Comparison of ENCODE assay signal across 9 mouse cellular contexts in genomic region chr4:59239312-59239728, GRCm38 (mm10). TPM values are rescaled to one million over a fixed set of nuclear protein-coding genes. Genes with fewer than 3 reads are reported as not detected.
DNase-seq lines count a peak whose midpoint lies in the region; ATAC-seq and TF ChIP-seq lines count a peak whose summit lies in the region.
"Had no signal": no experiment of that assay in that cellular context is flagged by ENCODE, and none has a peak within 500 bp of the region (broad histone marks: within the 10 kb centered on the region; RNA-seq: fewer than 3 reads in every experiment).

No protein-coding gene starts in this region.

- intact Hi-C loops in heart, adult 2 months (cut with DNase I), result loop anchor here (5.0 kb wide), 1 partner anchor 47 kb away; no protein-coding TSS in a partner anchor

- no peak for TF ChIP-seq EP300 in heart, adult 2 months (IDR thresholded peaks at IDR 0.05; ENCODE audit: insufficient read depth, low read depth, low read length)

- ATAC-seq in liver, embryonic 15.5 days (ENCODE audit: insufficient read depth), result no peak
- no peak for ATAC-seq in hindbrain, embryonic 11.5 days (ENCODE audit: low FRiP score)
- ATAC-seq: forebrain, embryonic 13.5 days had no signal

- peaks cover 9% of the 10 kb centered on the region for H3K4me1 ChIP-seq in heart, adult 2 months (ENCODE audit: control insufficient read depth, insufficient read depth, low read length)
- H3K4me1 ChIP-seq in liver, embryonic 15.5 days (replicated peaks), result peaks cover 64% of the 10 kb centered on the region
- peaks cover 8% of the 10 kb centered on the region for H3K4me1 ChIP-seq in forebrain, embryonic 10.5 days
- H3K4me1 ChIP-seq in hindbrain, embryonic 11.5 days (replicated peaks; ENCODE audit: control insufficient read depth, insufficient read depth, low read length), result no peaks in the 10 kb centered on the region
- H3K4me1 ChIP-seq: forebrain, embryonic 13.5 days had no signal

- H3K9me3 ChIP-seq in liver, embryonic 15.5 days (replicated peaks), result no peaks in the 10 kb centered on the region
- H3K9me3 ChIP-seq in forebrain, embryonic 10.5 days, result no peaks in the 10 kb centered on the region
- H3K9me3 ChIP-seq in hindbrain, embryonic 11.5 days (ENCODE audit: control insufficient read depth, low read length), result no peaks in the 10 kb centered on the region
- H3K9me3 ChIP-seq: forebrain, embryonic 13.5 days had no signal

- WGBS in heart, adult 2 months, result 17% methylated on average over 9 of the region's 9 CpGs
- WGBS in liver, embryonic 15.5 days (ENCODE audit: insufficient replicate concordance), result 37% methylated on average over 9 of the region's 9 CpGs
- 59% methylated on average over 9 of the region's 9 CpGs for WGBS in forebrain, embryonic 10.5 days
- 51% methylated on average over 9 of the region's 9 CpGs for WGBS in hindbrain, embryonic 11.5 days

- TF ChIP-seq POLR2A in heart, adult 2 months (IDR thresholded peaks at IDR 0.05; ENCODE audit: insufficient read depth, low read depth, low read length), result no peak

- no peaks in the 10 kb centered on the region for H3K36me3 ChIP-seq in heart, adult 2 months (ENCODE audit: control insufficient read depth, insufficient read depth, low read length)
- no peaks in the 10 kb centered on the region for H3K36me3 ChIP-seq in liver, embryonic 15.5 days (replicated peaks)
- H3K36me3 ChIP-seq in forebrain, embryonic 10.5 days (replicated peaks), result no peaks in the 10 kb centered on the region
- H3K36me3 ChIP-seq in hindbrain, embryonic 11.5 days (ENCODE audit: control insufficient read depth, insufficient read depth, low read length), result no peaks in the 10 kb centered on the region

- peak overlapping the region; percentile 43 for H3K9ac ChIP-seq in heart, adult 2 months (ENCODE audit: low read depth, low read length)
- H3K9ac ChIP-seq in liver, embryonic 15.5 days, result no peak overlapping the region
- H3K9ac ChIP-seq in hindbrain, embryonic 11.5 days (ENCODE audit: low read depth, low read length), result no peak overlapping the region
- H3K9ac ChIP-seq: forebrain, embryonic 13.5 days had no signal

- peak overlapping the region; percentile 77 for H3K27ac ChIP-seq in heart, adult 2 months
- H3K27ac ChIP-seq in liver, embryonic 15.5 days (replicated peaks), result 0 out of 2 replicates have a peak overlapping the region, but pooled peaks have one; percentile 51
- H3K27ac ChIP-seq in forebrain, embryonic 10.5 days, result no peak overlapping the region
- H3K27ac ChIP-seq in hindbrain, embryonic 11.5 days (ENCODE audit: low read depth, low read length), result no peak overlapping the region
- H3K27ac ChIP-seq: forebrain, embryonic 13.5 days had no signal

- H3K4me2 ChIP-seq in liver, embryonic 15.5 days, result peak overlapping the region; percentile 2; the same call in 1 of the 2 replicates
- no peak overlapping the region for H3K4me2 ChIP-seq in hindbrain, embryonic 11.5 days (replicated peaks; ENCODE audit: low read depth, low read length)
- H3K4me2 ChIP-seq: forebrain, embryonic 13.5 days had no signal

- peak overlapping the region; percentile 28; the same call in 1 of the 2 replicates for H3K4me3 ChIP-seq in heart, adult 2 months
- H3K4me3 ChIP-seq in liver, embryonic 15.5 days (replicated peaks), result no peak overlapping the region
- H3K4me3 ChIP-seq in forebrain, embryonic 10.5 days, result no peak overlapping the region
- H3K4me3 ChIP-seq in hindbrain, embryonic 11.5 days (ENCODE audit: low read depth, low read length), result no peak overlapping the region
- H3K4me3 ChIP-seq: forebrain, embryonic 13.5 days had no signal

- TF ChIP-seq CTCF in heart, adult 2 months (IDR thresholded peaks at IDR 0.05), result no peak

- no peaks in the 10 kb centered on the region for H3K27me3 ChIP-seq in heart, adult 2 months (ENCODE audit: control insufficient read depth, insufficient read depth, low read length)
- H3K27me3 ChIP-seq in liver, embryonic 15.5 days, result no peaks in the 10 kb centered on the region
- H3K27me3 ChIP-seq in forebrain, embryonic 10.5 days (ENCODE audit: poor library complexity, severe bottlenecking), result no peaks in the 10 kb centered on the region
- no peaks in the 10 kb centered on the region for H3K27me3 ChIP-seq in hindbrain, embryonic 11.5 days (ENCODE audit: control insufficient read depth, insufficient read depth, low read length)
- H3K27me3 ChIP-seq: forebrain, embryonic 13.5 days had no signal

- peak; percentile 28 for DNase-seq in adrenal gland, postnatal 10 days
- DNase-seq in adrenal gland, postnatal 25 days, result no peak
- peak; percentile 30 for DNase-seq in MN1 (ENCODE audit: low spot score)
- DNase-seq in heart, adult 2 months, result peak in 1 of 2 experiments; percentile 46
- DNase-seq in forebrain, embryonic 10.5 days (ENCODE audit: extremely low spot score, low spot score), result no peak
- no peak for DNase-seq in layer of hippocampus, postnatal 25 days (ENCODE audit: extremely low spot score in 1 of 2, low spot score in 1 of 2)
- DNase-seq in hindbrain, embryonic 11.5 days (ENCODE audit: low spot score), result no peak

- H3K79me2 ChIP-seq in heart, adult 2 months (replicated peaks; ENCODE audit: control insufficient read depth, insufficient read depth, low read length), result no peaks in the 10 kb centered on the region

RNA-seq across cellular contexts. Expression of gene Ugcg, which starts 50.3 kb away (rescaled TPM):
- total RNA-seq in adrenal gland, postnatal 10 days (2021), result 10 to 100 TPM; 36.0 to 45.7 TPM
- 40.6 and 42.7 TPM in 2 replicates for total RNA-seq in adrenal gland, postnatal 25 days (2021)
- 10 to 100 TPM; 13.3 to 15.6 TPM for total RNA-seq in heart, adult 2 months (2021)
- 10.0 and 17.9 TPM in 2 replicates for polyA plus RNA-seq in heart, adult 2 months (2012; rRNA removed)
- 5.0 and 5.6 TPM in 2 replicates for polyA plus RNA-seq in liver, embryonic 15.5 days (2015; fragmentation: Nextera tagmentation; extraction: Ambion mirVana)
- 11.7 and 12.0 TPM in 2 replicates for polyA plus RNA-seq in forebrain, embryonic 10.5 days (2016; fragmentation: Nextera tagmentation; extraction: Ambion mirVana)
- total RNA-seq in layer of hippocampus, postnatal 25 days (2021), result 10 to 100 TPM; 71.5 to 72.6 TPM
- 15.0 and 19.7 TPM in 2 replicates for polyA plus RNA-seq in hindbrain, embryonic 11.5 days (2014; fragmentation: Nextera tagmentation; extraction: Ambion mirVana)

Comparison
In these comparisons a context has a peak if more than half of its experiments do, and no peak if none do; other contexts are left out.
1. DNase-seq: peak in adrenal gland, postnatal 10 days (single experiment) and MN1 (single experiment); none in adrenal gland, postnatal 25 days (single experiment), forebrain, embryonic 10.5 days (single experiment), layer of hippocampus, postnatal 25 days (0 of 2) and hindbrain, embryonic 11.5 days (single experiment).
2. H3K27ac ChIP-seq: peak in heart, adult 2 months (single experiment) and liver, embryonic 15.5 days (single experiment); none in forebrain, embryonic 10.5 days (single experiment) and hindbrain, embryonic 11.5 days (single experiment).